16 mouse cellular contexts compared by ENCODE assay signal in the genomic region with DNA sequence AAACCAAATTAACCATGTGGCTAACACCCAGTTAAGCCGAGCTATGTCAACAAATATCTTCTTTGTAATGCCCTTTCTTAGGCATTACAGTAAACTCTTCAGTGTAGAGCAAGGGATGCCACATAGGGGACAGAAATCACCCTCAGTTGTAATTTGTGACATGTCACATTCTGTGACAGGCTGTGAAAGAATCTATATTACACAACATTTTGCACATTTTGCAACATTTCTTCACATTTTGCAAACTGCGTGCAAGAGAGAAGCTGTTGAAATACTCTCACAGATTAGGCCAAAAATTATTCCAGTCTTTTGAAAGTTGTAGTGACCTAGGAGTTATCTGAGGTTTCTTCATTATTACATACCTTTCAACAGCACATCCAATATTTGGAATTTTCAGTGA. TPM values are rescaled to one million over a fixed set of nuclear protein-coding genes. Genes with fewer than 3 reads are reported as not detected.
"Had no signal": no experiment of that assay in that cellular context is flagged by ENCODE, and none has a peak within 500 bp of the region (broad histone marks: within the 10 kb centered on the region; RNA-seq: fewer than 3 reads in every experiment).

No protein-coding gene starts in this region.

- H3K27me3 ChIP-seq: kidney, embryonic 15.5 days; liver, embryonic 15.5 days; megakaryocyte, embryonic 14.5 days; midbrain, embryonic 15.5 days; neural tube, embryonic 13.5 days had no signal

- H3K9me3 ChIP-seq: kidney, embryonic 15.5 days; limb, embryonic 10.5 days; liver, embryonic 15.5 days; megakaryocyte, embryonic 14.5 days; midbrain, embryonic 15.5 days; neural tube, embryonic 13.5 days had no signal

- DNase-seq: kidney, adult 2 months; kidney, postnatal 14 days; lung, postnatal 36 days; right cerebral cortex, postnatal 14 days; thymus, postnatal 4 days had no signal

- H3K4me3 ChIP-seq: kidney, embryonic 15.5 days; left cerebral cortex, adult 2 months; limb, embryonic 10.5 days; liver, embryonic 15.5 days; megakaryocyte, embryonic 14.5 days; midbrain, embryonic 15.5 days; neural tube, embryonic 13.5 days had no signal

- H3K4me1 ChIP-seq: kidney, embryonic 15.5 days; limb, embryonic 10.5 days; liver, embryonic 15.5 days; megakaryocyte, embryonic 14.5 days; midbrain, embryonic 15.5 days; neural tube, embryonic 13.5 days had no signal

- H3K4me2 ChIP-seq: kidney, embryonic 15.5 days; liver, embryonic 15.5 days; midbrain, embryonic 11.5 days; midbrain, embryonic 15.5 days; neural tube, embryonic 13.5 days had no signal

- H3K27ac ChIP-seq: kidney, embryonic 15.5 days; left cerebral cortex, adult 2 months; limb, embryonic 10.5 days; liver, embryonic 15.5 days; midbrain, embryonic 15.5 days; neural tube, embryonic 13.5 days had no signal

- H3K36me3 ChIP-seq: kidney, embryonic 15.5 days; limb, embryonic 10.5 days; liver, embryonic 15.5 days; midbrain, embryonic 15.5 days; neural tube, embryonic 13.5 days had no signal

- ATAC-seq: midbrain, embryonic 15.5 days had no signal

- H3K9ac ChIP-seq: kidney, embryonic 15.5 days; liver, embryonic 15.5 days; midbrain, embryonic 15.5 days; neural tube, embryonic 13.5 days had no signal

RNA-seq across cellular contexts. Expression of a gene that starts 3.8 kb away (rescaled TPM):
- total RNA-seq: monocyte, adult 5-6 weeks had no signal
- polyA plus RNA-seq: limb, embryonic 14.5 days; liver, embryonic 15.5 days; midbrain, embryonic 15.5 days; neural tube, embryonic 13.5 days; stomach, embryonic 16.5 days had no signal
